Mouse (Mus musculus): ENCODE data around the gene Btbd9. TPM values are rescaled to one million over a fixed set of nuclear protein-coding genes. Genes with fewer than 3 reads are reported as not detected.

Gene Btbd9
- polyA plus RNA-seq (2012; rRNA removed; ENCODE audit: low replicate concordance), result 19.6 and 21.7 TPM in 2 replicates

DNA sequence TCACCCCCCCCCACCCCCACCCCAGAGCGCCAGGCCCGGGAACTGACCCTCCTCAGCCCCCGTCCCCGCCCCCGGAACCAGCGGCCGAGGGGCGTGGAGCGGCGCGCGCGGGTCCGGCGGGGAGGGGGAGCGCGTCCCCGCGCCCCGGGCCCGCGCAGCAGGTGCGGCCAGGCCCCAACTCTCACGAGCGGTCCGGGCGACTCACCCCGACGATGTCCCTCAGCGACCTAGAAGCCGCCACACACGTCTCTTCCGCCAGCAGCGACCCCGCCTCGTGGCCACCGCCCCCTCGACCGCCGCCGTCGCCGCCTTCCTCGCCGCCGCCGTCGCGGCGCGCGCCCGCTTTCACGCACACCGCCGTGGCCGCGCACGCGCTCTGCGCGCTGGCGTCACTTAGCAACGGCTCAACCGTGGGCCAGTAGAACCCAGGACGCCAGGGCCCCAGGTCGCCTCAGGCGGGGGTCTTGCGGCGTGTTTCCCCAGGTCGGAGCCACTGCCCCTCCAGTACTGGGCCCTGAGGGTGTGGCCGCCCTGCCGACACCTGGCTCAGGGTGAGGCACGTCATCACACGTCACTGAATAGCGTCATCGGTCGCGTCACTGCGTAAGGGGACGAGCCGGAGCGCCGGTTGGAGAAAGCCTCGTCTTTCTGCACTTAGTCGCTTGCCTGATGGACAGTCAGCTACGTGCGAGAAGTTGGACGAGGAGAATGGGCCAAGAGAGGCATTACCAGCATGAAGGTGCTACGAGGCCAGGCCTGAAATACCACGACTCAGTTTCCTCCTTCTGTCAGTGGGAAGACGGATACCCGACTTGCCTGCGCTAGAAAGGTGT is at the start of gene Btbd9:
Gene Btbd9, minus strand, starts transcription at position 548 of the 833 bp plus-strand sequence.

DNA sequence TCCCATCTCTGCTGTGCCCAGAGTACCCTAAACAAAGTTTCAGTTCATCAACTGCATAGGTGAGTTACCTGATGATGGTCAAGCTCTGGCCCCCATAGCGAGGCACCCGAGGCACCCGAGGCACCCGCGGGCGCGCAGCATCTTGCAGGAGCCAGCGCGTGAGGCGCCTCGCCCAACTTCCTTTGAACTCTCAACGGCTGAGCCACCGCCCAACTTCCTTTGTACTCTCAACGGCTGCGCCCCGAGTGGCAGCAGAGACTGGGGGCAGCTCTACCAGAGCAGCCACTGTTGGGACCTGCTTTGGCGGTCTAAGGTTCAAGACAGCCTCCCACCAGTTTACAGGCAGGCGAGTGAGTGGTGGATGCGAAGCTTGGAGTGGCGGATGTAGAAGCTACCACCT is 47.8 kb upstream of the Btbd9 start, which contains the start of gene Dnah8:
Gene Dnah8, plus strand, starts transcription at position 223 of the 400 bp plus-strand sequence.

Other genes starting within 250 kb of the Btbd9 start
- 0.84 and 3.3 TPM in 2 replicates for gene Dnah8, start 47.9 kb upstream of the Btbd9 start, polyA plus RNA-seq (2012; rRNA removed; ENCODE audit: low replicate concordance)
- 56.9 and 79.6 TPM in 2 replicates for gene Glo1, start 50.4 kb upstream of the Btbd9 start, polyA plus RNA-seq (2012; rRNA removed; ENCODE audit: low replicate concordance)

Measured in subcutaneous adipose tissue, adult 2 months (tissue).